Mouse (Mus musculus) splenic B cell, adult 2 months (primary cell): ENCODE measurements around the gene Dixdc1.
A peak's percentile ranks its signal among the peaks of the same experiment; 100 is the strongest.

Experiments used
- DNase-seq: peaks from one replicate; pipeline ENCODE4 v3.0.0-alpha.2; 2011; ENCODE audit warnings: low read depth, low spot score
- H3K27me3 ChIP-seq: 2 replicates; pipeline ENCODE4 v1.6.1; 2012; ENCODE audit warnings: mild to moderate bottlenecking, low read length, moderate library complexity, mixed read lengths; ENCODE audit not compliant: control insufficient read depth, poor library complexity, insufficient read depth, severe bottlenecking
- H3K36me3 ChIP-seq: 2 replicates; pipeline ENCODE4 v1.6.1; 2012; ENCODE audit warnings: mild to moderate bottlenecking, low read length, moderate library complexity, mixed read lengths; ENCODE audit not compliant: control insufficient read depth, poor library complexity, insufficient read depth, severe bottlenecking

The Dixdc1 gene

DNA sequence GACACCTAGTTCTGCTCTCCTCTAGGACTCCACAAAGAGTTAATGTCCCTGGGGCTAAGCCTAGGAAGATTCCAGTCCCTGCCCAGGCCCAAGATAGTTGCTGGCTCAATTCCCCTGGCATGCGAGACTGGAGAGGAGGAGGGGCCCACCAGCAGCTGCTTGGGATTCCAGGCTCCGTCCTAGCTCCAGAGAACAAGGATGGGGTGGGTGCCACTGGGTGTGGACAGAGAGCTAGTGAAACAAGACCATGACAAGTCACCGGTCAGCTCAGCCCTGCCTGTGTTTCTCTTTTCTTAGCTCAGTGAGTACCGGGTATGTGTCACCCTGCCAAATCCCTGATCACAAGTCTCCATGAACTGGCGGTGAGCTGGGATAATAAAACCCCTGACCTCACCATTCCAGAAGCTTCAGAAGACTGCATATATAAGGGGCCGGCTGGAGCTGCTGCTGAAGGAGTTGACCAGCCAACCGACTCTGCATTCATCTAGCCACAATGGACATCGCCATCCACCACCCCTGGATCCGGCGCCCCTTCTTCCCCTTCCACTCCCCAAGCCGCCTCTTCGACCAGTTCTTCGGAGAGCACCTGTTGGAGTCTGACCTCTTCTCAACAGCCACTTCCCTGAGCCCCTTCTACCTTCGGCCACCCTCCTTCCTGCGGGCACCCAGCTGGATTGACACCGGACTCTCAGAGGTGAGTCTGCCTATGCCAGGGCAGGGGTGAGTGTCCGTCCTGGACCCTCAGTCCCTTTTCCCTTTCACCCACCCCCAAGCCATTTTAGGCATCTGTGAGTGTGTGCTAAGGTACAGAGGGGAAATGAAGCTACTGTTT, 13.7 kb upstream of the Dixdc1 start:
- no peak for DNase-seq
- no peaks in the 10 kb centered on the region for H3K27me3 ChIP-seq
- no peaks in the 10 kb centered on the region for H3K36me3 ChIP-seq

DNA sequence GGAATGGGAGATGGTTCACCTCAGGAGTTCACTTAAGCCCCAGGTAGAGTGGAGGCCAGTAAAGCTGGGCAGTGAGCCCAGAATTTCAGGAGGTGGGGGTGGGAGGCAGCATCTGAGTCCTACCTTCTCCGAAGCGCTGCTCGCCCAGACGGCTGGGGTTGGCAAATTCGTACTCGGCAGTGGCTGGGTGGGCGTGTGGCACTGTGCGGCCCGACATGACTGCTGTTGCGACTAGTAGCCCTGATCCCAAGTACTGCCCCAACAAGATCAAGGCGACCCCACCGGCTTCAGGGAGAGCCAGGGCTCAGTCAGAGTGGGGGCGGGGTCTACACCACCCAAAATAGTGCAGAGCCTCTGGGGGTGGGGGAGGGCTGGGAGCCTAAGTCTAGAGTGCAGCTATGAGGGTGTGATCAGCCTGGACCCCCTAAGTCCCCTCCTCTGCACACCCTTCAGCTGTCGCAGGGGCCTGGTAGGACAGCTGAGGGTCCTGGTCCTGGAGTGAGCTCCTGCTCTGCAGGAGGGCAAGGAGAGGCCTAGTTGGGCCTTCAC, 12.8 kb upstream of the Dixdc1 start, which contains the start of gene Hspb2:
Gene Hspb2, minus strand, starts transcription at position 301 of the 549 bp plus-strand sequence.
- DNase-seq: no peak
- Histone ChIP-seq H3K27me3 (no peaks in the 10 kb centered on the region), H3K36me3 (no peaks in the 10 kb centered on the region)

- no peak for DNase-seq
- no peaks in the 10 kb centered on the region for H3K27me3 ChIP-seq
- no peaks in the 10 kb centered on the region for H3K36me3 ChIP-seq
Measured at GRCm38 (mm10) chr9:50751323-50751722, 12.0 kb upstream of the Dixdc1 start, which contains the start of gene Cryab. TSS of gene Cryab (plus strand) at chr9:50751325.

DNA sequence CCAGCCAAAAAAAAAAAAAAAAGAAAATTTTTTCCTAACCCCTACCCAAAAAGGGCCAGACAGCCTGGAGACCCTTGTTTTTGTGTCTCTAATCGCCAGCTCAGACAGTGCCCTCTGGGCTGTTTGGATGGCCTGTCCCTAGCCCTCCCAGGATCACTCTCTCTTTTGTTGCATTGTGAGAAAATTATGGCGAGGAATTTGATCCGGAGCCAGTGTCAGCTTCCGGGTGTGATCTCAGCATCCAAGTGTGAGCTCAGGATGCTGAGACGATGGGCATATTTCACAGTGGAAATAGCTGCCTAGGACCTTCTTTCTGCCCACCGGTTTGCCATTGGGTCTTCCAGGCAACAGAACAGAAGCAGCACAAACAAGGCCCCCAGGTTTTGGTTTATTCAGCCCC, 11.4 kb upstream of the Dixdc1 start:
- Histone ChIP-seq H3K36me3 (no peaks in the 10 kb centered on the region), H3K27me3 (no peaks in the 10 kb centered on the region)
- DNase-seq: no peak

DNA sequence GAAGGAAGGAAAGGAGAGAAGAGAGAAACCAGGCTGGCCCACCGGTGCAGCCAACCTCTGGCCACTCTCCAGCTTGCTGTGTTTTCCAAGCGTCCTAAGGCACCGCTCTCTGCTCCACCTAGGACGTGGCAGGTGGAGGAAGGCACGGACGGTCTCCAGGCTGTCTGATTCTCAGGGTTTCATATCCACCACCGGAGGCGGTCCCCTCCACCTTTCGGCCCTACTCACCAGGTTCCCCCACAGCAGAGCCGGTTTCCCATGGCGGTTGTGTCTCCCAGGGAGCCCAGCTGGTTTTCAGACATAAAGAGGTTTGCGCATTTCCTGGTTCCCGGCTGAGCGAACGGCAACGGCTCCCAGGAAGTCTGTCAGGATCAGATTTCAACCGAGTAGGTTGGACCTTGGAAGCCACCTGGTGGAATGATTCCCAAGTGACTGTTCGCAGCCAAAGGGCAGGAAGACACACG, 6.9 kb upstream of the Dixdc1 start, which contains the start of gene 2310030G06Rik:
Gene 2310030G06Rik, minus strand, starts transcription at position 323 of the 464 bp plus-strand sequence.
- no peak for DNase-seq
- Histone ChIP-seq H3K36me3 (no peaks in the 10 kb centered on the region), H3K27me3 (no peaks in the 10 kb centered on the region; the same call in 1 of the 2 replicates)

DNA sequence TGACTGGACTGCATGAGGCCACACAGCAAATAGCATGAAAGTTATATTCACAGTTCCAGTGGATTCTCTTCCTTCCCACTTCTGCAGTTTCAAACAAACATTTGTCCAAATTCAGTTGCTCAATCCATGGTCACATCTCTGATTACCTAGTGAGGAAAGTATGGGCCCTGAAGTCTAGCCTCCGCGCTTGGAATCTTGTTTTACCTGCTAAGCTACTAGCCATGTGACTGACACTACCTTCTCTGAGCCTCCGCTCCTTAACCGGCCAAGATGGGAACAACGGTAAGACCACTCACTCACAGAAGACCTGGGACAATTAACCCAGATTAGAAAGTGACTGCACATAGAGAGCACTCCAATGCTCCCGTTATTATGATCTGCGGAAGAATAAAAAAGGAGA, 6.5 kb upstream of the Dixdc1 start:
- no peak for DNase-seq
- Histone ChIP-seq H3K36me3 (no peaks in the 10 kb centered on the region), H3K27me3 (no peaks in the 10 kb centered on the region; the same call in 1 of the 2 replicates)

- DNase-seq: no peak
- Histone ChIP-seq H3K36me3 (no peaks in the 10 kb centered on the region), H3K27me3 (no peaks in the 10 kb centered on the region; the same call in 1 of the 2 replicates)
Measured at GRCm38 (mm10) chr9:50742744-50743143, 3.4 kb upstream of the Dixdc1 start.

DNA sequence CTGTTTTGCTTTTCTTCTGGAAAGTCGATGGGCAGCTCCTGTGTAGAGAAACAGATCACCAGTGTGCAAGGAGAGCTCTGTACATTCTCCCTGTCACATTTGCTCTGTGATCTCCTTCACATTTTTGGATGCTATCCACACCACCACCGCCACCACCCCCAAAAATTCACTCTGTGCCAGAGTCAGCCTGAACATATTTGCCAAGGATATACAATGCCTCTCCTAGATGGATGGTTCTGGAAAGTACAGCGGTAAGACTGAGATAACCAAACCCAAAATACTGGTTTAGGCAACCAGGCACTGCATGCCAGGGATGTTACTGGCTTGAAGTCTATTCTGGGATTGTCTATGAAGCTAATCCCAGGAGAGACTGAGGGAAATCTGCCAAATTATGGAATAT, 2.9 kb upstream of the Dixdc1 start:
- H3K27me3 ChIP-seq: no peaks in the 10 kb centered on the region; the same call in 1 of the 2 replicates
- no peak for DNase-seq
- H3K36me3 ChIP-seq: no peaks in the 10 kb centered on the region

DNA sequence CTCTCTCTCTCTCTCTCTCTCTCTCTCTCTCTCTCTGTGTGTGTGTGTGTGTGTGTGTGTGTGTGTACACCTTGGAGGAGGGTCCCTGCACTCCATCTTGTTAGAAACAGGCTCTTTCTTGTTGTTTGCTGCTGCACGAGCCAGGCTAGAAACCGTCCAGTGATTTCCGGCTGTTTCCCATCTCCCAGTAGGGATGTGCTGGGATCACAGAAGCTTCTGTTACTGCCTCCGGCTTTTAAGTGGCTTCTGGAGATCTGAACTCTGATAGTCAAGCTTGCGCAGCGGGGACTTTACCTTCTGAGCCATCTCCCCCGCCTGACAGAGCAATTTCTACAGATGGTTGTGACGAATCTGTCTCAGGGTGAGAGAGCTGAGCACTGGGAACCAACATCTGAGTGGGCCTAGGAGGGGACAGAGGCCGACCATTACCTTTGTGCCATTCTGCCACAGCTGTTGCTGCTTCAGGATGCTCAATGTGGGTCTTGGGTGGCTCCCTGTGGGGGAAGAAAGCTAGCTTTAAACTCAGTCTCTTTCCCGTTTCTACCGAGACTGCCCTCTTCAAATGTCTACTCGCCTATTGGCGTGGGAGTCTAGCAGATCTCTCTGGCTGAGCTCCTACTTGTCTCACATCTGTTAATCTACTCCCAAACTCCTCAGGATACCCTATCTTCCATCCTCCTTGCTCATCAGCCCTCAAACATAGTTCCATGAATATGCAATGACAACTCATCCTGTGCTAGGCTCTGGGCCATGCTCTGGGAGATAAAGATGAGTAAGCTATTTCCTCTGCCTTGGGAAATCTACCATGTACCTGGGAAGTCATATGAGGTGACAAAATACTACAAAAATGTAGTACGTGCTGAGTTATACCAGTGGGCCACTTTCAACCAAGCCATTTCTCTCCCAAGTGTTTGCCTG, 1.8 kb upstream of the Dixdc1 start:
- Histone ChIP-seq H3K27me3 (no peaks in the 10 kb centered on the region; the same call in 1 of the 2 replicates), H3K36me3 (no peaks in the 10 kb centered on the region)
- DNase-seq: no peak

- H3K36me3 ChIP-seq: no peaks in the 10 kb centered on the region
- peak; percentile 63 for DNase-seq
- no peaks in the 10 kb centered on the region; the same call in 1 of the 2 replicates for H3K27me3 ChIP-seq
Measured at GRCm38 (mm10) chr9:50734989-50735388, 4.3 kb downstream of the Dixdc1 start.

DNA sequence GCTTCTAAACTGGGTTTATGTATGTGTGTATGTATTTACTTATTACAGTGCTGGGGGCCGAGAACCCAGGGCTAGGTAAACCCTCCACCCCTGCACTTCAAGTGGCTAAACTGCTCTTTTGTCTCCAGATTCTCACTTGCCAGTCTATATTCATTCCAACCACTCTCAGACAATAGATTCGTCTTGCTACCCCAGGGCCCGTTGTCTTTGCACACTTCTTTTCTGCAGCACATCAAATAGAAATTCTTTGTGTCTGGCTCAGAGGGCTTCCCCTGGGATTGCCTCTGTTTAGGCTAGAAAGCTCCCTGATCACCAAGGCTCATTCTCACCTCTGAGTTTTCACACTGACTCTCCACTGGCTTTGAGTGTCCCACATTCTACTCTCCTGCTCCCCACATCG, 6.8 kb downstream of the Dixdc1 start:
- Histone ChIP-seq H3K36me3 (no peaks in the 10 kb centered on the region), H3K27me3 (no peaks in the 10 kb centered on the region; the same call in 1 of the 2 replicates)
- DNase-seq: no peak

DNA sequence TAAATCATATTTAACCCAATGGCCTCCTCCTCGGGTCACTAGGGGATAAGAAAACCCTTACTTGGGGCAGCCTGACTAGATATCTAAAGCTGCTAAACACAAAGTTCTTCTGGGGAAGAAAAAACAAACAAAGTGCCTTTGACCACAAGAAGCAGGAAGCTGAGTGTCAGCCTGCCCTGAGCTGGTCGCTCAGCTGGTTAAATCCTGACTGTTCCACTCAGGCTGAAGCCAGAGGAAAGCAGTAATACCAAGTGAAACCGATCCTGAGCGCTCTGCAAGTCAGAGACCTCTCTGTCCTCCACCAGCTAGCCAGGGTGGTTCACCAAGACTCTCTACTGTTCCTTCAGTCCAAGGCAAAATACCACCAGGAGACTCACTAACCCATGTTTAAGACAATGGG, 9.7 kb downstream of the Dixdc1 start:
- H3K36me3 ChIP-seq: no peaks in the 10 kb centered on the region
- no peak for DNase-seq

GRCm38 (mm10) chr9:50727925-50728651, 11.2 kb downstream of the Dixdc1 start:
- Histone ChIP-seq H3K36me3 (no peaks in the 10 kb centered on the region), H3K27me3 (no peaks in the 10 kb centered on the region; the same call in none of the 2 replicates)
- peak; percentile 57 for DNase-seq

More for the DNA sequence above, 9.7 kb downstream of the Dixdc1 start:
- H3K27me3 ChIP-seq: no peaks in the 10 kb centered on the region; the same call in none of the 2 replicates
